Mouse (Mus musculus) B cell, adult 62 days (primary cell): ENCODE measurements around the gene Slc35e3. TPM values are rescaled to one million over a fixed set of nuclear protein-coding genes. Genes with fewer than 3 reads are reported as not detected.

ENCODE experiments used
- total RNA-seq: library from RNA; stranded (reverse); gene quantifications from 4 replicates; pipeline ENCODE4 v1.2.4, GENCODE M21; 2023

Gene Slc35e3
- total RNA-seq = 10.2 to 11.7 TPM (median 11.2 TPM) in 4 replicates

DNA sequence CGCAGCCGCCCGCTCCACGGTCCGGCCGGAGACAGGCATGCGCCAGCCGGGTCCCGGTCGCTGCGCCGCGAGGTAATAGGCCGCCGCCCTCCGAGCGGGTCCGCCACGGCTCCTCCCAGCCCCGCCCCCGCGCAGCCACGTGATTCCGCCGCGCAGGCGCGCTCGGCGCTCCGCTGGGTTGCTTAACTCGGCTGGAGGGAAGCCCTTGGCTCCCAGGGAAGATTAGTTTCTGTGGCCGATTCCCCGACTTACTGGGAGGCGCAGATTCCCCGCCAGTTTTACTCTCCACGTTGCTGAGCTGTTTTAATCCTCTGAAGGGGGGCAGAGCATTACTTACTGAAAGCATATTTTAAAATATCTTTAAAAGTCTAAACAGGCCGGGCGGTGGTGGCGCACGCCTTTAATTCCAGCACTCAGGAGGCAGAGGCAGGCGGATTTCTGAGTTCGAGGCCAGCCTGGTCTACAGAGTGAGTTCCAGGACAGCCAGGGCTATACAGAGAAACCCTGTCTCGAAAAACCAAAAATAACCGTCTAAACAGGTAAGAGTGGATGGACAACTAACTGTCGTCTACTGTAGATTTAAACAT is at the start of gene Slc35e3:
Gene Slc35e3 (minus strand): TSS at position 69 of the 587 bp plus-strand sequence.

DNA sequence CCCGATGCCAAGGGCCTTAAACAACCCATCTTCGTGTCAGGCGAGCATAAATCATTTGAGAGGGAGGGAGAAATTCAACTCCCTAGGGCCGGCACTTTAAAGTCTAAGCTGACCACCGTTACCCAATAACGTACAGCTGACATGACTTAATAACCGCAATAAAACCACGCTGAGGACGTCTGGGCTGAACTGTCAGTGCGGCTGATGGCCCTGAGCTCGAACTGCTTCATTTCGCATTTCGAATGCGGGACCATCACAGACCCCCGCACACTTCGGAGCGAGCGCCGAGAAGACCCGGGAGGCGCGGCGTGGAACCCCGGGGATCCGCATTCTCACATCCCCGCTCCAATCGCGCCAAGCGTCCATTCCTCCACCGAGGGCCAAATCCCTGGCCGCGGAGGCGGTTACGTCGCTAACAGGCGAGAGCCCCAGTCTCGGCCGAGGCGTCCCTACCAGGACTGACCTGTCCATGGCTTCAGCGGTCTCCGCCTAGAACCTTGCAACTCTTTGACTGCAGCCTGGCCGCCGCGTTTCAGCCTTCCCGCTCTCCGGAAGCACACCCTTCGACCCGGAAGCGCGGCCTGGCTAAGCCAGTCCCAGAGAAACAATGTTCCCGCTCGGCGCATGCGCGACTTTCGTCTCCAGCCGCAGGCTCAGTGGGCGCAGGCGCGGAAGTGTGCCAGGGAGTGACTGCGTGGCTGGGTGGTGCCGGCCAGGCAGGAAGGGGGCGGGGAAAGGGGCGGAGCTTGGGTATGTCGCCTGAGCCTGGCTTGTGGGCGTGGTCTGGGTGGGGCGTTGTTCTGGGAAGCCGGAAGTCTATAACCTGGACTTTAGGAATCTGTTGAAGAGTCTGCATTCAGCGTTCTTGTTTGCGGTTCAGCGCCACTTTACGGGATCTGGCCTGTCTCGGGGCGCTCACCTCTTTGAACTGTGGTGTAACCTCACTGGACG is 46.3 kb upstream of the Slc35e3 start, which contains the start of gene Nup107:
Gene Nup107 (minus strand): TSS at position 565 of the 951 bp plus-strand sequence.

DNA sequence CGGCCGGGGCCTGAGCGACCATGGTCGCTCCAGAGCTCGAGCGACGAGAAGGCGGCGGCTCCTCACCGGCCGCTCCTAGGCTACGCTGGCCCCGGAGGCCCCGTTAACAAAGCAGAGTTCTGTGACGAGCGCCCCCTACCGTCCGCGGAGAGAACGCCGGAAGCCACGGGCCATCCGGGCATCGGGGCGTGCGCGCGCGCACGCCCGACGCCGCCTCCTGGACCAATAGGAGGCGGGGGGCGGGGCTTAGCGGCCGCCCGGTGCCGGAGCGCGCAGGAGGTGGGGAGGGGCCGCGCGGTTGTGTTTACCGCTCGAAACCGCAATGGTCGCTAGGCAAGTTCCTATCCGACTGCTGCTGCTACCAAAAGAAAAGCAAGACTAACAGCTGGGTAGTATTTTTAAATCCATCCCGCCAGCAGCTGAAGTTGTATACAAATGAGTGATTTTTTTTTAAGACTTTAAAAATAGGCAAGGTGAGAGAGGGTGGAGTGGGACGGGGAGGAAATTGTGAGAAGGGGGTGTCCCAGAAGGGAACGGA is 35.5 kb downstream of the Slc35e3 start, which contains the start of gene Mdm2:
Gene Mdm2 (minus strand): TSS at position 155 of the 538 bp plus-strand sequence.

Other genes starting within 250 kb of the Slc35e3 start
- 68.6 to 81.3 TPM (median 76.8 TPM) in 4 replicates for gene Cpm, start 116.9 kb downstream of the Slc35e3 start, total RNA-seq
- 138 to 158 TPM (median 148 TPM) in 4 replicates for gene Mdm2, start 35.6 kb downstream of the Slc35e3 start, total RNA-seq
- gene Nup107, start 46.3 kb upstream of the Slc35e3 start, total RNA-seq = 34.1 to 38.0 TPM (median 36.3 TPM) in 4 replicates
- gene Rap1b, start 99.7 kb upstream of the Slc35e3 start, total RNA-seq = 429 to 461 TPM (median 446 TPM) in 4 replicates